22 mouse cellular contexts compared by ENCODE assay signal in the genomic region with DNA sequence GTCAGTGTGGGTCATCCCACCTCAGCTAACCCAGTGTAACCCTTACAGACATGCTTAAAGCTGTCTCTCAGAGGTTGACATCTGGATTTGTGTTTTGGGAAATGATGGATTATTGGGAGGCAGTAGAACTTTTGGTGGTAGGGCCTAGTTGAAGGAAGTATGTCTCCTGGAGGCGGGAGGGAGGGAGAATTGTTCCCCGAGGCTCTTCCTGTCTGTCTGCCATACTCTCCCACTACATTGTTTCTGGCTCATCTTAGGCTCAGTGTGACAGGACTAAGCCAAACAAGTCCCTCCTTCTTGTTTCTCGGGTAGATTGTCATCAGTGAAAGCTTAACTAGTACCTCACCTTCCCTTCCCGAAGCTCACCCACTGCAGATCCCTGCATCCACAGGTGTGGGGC.
"Had no signal": no experiment of that assay in that cellular context is flagged by ENCODE, and none has a peak within 500 bp of the region (broad histone marks: within the 10 kb centered on the region; RNA-seq: fewer than 3 reads in every experiment).

No protein-coding gene starts in this region.

- H3K4me2 ChIP-seq: limb, embryonic 13.5 days; lung, embryonic 15.5 days; midbrain, embryonic 12.5 days; midbrain, embryonic 15.5 days; neural tube, embryonic 12.5 days; neural tube, embryonic 15.5 days had no signal

- H3K9me3 ChIP-seq: limb, embryonic 10.5 days; limb, embryonic 13.5 days; lung, embryonic 15.5 days; midbrain, embryonic 12.5 days; midbrain, embryonic 15.5 days; neural tube, embryonic 12.5 days; neural tube, embryonic 15.5 days had no signal

- ATAC-seq: midbrain, embryonic 15.5 days had no signal

- H3K9ac ChIP-seq: limb, embryonic 13.5 days; lung, embryonic 15.5 days; midbrain, embryonic 12.5 days; midbrain, embryonic 15.5 days; neural tube, embryonic 12.5 days; neural tube, embryonic 15.5 days had no signal

- DNase-seq: kidney, adult 2 months; kidney, postnatal 25 days; layer of hippocampus, adult 9-11 months; lung, adult 18-20 months; lung, postnatal 14 days; lung, postnatal 4 days; right cerebral cortex, adult 18-20 months; right cerebral cortex, postnatal 14 days; right cerebral cortex, postnatal 4 days; thymus, adult 2 months; thymus, postnatal 14 days; thymus, postnatal 4 days had no signal

- H3K27ac ChIP-seq: kidney, postnatal 0 days; layer of hippocampus, adult 2 months; limb, embryonic 10.5 days; limb, embryonic 13.5 days; lung, embryonic 15.5 days; midbrain, embryonic 12.5 days; midbrain, embryonic 15.5 days; neural tube, embryonic 12.5 days; neural tube, embryonic 15.5 days; stomach, postnatal 0 days had no signal

- H3K27me3 ChIP-seq: limb, embryonic 13.5 days; lung, embryonic 15.5 days; midbrain, embryonic 12.5 days; midbrain, embryonic 15.5 days; neural tube, embryonic 12.5 days; neural tube, embryonic 15.5 days had no signal

- H3K36me3 ChIP-seq: limb, embryonic 10.5 days; limb, embryonic 13.5 days; lung, embryonic 15.5 days; midbrain, embryonic 12.5 days; midbrain, embryonic 15.5 days; neural tube, embryonic 12.5 days; neural tube, embryonic 15.5 days had no signal

- H3K4me3 ChIP-seq: layer of hippocampus, adult 2 months; limb, embryonic 10.5 days; limb, embryonic 13.5 days; lung, embryonic 15.5 days; midbrain, embryonic 12.5 days; midbrain, embryonic 15.5 days; neural tube, embryonic 12.5 days; neural tube, embryonic 15.5 days had no signal

- H3K4me1 ChIP-seq: limb, embryonic 10.5 days; limb, embryonic 13.5 days; lung, embryonic 15.5 days; midbrain, embryonic 12.5 days; midbrain, embryonic 15.5 days; neural tube, embryonic 12.5 days; neural tube, embryonic 15.5 days had no signal
